Mouse (Mus musculus): ENCODE measurements around the gene Plcb1.
"Not testable (repeated sequence)": the region's sequence is repeated elsewhere in the genome, so short reads cannot be mapped to it uniquely, and the experiment has no call there.

Plcb1 gene

GRCm38 (mm10) chr2:135306472-135306771 lies 520.6 kb downstream of the Plcb1 start:
- in situ Hi-C loops (cut with MboI, MseI), result no loop called here

GRCm38 (mm10) chr2:135307787-135308186 lies 521.9 kb downstream of the Plcb1 start:
- in situ Hi-C loops (cut with MboI, MseI), result no loop called here

- in situ Hi-C loops (cut with MboI, MseI), result no loop called here
Observed at GRCm38 (mm10) chr2:135315980-135316379, 530.1 kb downstream of the Plcb1 start.

DNA sequence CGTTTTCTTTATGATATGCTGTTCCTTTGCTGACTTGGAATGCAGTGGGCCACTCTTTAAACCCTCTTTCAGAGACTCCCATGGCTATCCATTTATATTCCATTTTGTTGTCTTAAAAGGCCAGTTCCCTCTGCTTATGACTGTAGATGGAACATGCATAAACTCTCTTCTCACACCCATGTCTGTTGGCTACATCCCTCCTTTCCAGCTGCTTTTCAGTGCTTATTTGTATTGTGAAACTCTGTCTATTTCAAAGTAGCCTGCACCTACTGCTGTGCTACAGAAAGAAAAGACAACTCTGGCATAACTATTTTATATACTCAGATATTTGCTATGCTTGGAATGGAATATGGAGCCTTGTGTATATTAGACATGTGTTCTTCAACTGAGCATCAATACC lies 532.3 kb downstream of the Plcb1 start:
- in situ Hi-C loops (cut with MboI, MseI), result no loop called here

GRCm38 (mm10) chr2:135323276-135323954 lies 537.5 kb downstream of the Plcb1 start:
- in situ Hi-C loops (cut with MboI, MseI), result loop anchor here (5.0 to 10.0 kb wide), 2 partner anchors 639 to 771 kb away; partner anchors contain the start of gene Hao1

- in situ Hi-C loops (cut with MboI, MseI), result loop anchor here (5.0 to 10.0 kb wide), 2 partner anchors 639 to 772 kb away; partner anchors contain the start of gene Hao1
Observed at GRCm38 (mm10) chr2:135323955-135324302, 538.1 kb downstream of the Plcb1 start.

- in situ Hi-C loops (cut with MboI, MseI), result loop anchor here (10.0 kb wide), 1 partner anchor 644 kb away; no protein-coding TSS in a partner anchor
Observed at GRCm38 (mm10) chr2:135328756-135329155, 542.9 kb downstream of the Plcb1 start.

GRCm38 (mm10) chr2:135329782-135330545 lies 544.1 kb downstream of the Plcb1 start:
- in situ Hi-C loops (cut with MboI, MseI), result loop anchor here (10.0 kb wide), 2 partner anchors 645 to 795 kb away; no protein-coding TSS in a partner anchor

DNA sequence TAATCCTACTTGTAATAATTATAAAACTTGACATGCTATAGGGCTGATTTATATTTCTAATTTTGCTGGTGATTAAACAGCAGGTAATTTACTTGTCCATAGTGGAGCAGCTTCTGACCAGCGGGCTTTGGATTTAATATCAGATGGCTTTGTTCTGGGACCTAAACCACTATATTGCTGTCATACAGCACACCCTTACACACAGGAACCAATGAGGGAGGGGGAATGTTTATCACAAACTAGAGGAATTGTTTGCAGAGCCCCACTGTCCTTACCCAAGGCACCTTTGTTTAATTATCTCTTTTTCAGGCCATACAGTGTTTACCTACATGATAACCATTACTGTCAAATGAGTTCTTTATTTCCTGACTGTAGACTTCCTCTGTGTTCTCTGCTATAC lies 546.0 kb downstream of the Plcb1 start:
- in situ Hi-C loops (cut with MboI, MseI), result loop anchor here (10.0 kb wide), 1 partner anchor 797 kb away; no protein-coding TSS in a partner anchor

DNA sequence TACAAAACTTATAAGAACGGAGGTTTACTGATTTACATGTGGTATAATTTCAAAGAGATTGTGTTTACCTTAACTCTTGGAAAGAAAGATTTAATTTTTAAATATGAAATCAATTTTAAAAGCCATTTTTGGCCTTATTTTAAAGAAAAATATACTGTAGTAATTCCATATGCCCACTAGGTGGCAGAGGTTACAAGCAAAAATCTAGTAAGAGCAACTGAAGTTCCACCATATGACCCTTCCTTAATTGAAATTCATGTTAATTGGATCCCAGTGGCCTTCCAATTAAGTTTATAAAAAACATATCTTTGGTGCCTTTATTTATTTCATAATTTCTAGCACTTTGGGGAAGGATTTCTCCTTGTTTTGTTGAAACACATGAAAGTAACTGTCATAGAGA lies 570.4 kb downstream of the Plcb1 start:
- in situ Hi-C loops (cut with MboI, MseI), result loop anchor here (5.0 kb wide), 1 partner anchor 601 kb away; no protein-coding TSS in a partner anchor

- in situ Hi-C loops (cut with MboI, MseI), result no loop called here
Observed at GRCm38 (mm10) chr2:135361798-135362197, 575.9 kb downstream of the Plcb1 start.

GRCm38 (mm10) chr2:135362948-135363347 lies 577.1 kb downstream of the Plcb1 start:
- in situ Hi-C loops (cut with MboI, MseI), result no loop called here

DNA sequence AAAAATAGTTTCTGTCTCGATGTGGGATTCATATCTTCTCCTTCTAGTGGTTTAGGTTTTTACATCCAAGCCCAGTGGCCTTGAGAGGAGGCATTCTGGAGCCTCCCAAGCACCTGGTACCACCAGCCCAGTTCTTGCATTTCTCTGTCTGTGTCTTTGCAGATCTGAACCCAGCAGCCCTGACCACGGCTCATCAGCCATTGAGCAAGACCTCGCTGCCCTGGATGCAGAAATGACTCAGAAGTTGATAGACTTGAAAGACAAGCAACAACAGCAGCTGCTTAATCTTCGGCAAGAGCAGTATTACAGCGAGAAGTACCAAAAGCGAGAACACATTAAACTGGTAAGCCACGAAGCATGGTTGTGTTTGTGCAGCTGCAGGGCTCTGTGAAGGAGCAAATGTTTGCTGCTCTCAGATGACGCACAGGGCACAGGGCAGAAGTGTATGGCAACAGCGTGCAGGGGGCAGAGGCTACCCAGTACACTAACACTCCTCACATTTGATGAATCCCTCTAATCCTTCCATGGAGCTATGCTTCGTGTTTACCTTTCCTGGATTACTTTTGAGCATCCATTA lies 584.5 kb downstream of the Plcb1 start:
- in situ Hi-C loops (cut with MboI, MseI), result no loop called here

DNA sequence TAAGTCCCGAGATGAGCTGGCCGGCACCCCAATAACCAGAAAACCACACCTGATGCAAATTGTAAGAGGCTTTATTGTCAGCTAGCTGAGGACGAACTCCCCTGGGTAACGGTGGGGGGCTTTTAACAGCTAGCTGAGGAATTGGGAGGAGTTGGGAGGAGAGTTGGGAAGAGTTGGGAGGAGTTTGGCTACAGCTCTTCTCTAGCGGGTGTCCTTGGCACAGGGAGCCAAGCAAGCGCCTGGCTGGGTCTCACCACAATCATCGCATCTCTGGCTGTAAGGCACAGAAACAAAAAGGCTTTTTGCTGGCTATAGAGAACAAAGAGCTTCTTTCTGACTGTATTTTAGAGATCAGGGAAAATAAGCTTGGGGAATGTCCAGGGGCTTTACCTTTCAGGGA lies 594.9 kb downstream of the Plcb1 start:
- in situ Hi-C loops (cut with MboI, MseI), result not testable (repeated sequence)

DNA sequence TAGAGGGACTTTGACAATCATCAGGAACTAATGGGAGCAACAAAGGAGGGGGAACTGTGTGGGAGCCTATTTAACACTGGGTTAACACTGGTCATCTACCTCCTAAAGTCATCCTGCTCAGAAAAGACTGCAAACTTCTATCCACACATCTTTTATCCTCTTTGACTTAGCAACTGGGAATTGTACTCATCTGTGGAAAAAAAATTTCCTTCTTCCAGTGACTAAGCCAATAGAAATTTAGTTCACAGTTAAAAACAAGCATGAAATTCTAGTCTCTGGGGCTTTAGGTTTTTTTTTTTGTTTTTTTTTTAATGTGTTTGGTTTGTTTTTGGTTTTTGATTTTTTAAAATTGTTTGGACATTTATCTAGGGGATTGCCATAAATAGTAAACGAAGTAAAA lies 595.5 kb downstream of the Plcb1 start:
- in situ Hi-C loops (cut with MboI, MseI), result no loop called here

GRCm38 (mm10) chr2:135387990-135388389 lies 602.1 kb downstream of the Plcb1 start:
- in situ Hi-C loops (cut with MboI, MseI), result no loop called here

- in situ Hi-C loops (cut with MboI, MseI), result no loop called here
Observed at GRCm38 (mm10) chr2:135394698-135395097, 608.8 kb downstream of the Plcb1 start.

DNA sequence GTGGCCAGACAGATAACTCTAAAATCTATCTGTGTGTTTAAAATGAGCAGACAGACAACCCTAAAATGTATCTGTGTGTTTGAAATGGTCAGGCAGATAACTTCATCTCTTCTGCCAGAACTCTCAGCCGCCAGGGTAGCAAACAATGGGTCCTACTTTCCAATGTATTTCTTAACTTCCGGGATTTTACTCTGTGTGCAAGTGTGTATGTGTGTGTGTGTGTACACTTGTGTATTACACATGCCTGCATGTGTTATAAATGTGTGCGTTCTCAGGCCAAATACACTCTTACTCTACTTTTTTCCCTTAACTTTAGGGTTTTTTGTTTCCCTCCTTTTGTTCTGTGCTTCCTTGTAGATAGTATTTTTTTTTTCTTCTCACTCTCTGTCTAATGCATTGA lies 610.5 kb downstream of the Plcb1 start:
- in situ Hi-C loops (cut with MboI, MseI), result no loop called here

DNA sequence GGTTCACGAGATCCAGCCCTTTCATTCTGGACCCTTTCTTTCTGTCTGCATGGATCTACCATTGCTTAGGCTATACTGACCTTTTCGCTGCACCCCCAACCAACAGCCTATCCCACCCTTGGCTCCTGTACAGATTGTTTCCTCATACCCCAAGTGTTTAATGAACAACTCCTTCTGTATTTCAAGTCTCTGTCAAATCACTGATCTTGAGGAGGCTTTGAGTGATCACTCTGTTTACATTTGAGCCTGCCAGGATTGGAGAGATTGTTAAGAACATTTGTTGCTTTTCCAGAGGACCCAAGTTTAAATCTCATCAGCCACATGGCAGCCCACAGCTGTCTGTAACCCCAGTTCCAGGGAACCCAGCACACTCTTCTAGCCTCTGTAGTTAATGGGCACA lies 612.1 kb downstream of the Plcb1 start:
- in situ Hi-C loops (cut with MboI, MseI), result no loop called here

GRCm38 (mm10) chr2:135399760-135400159 lies 613.9 kb downstream of the Plcb1 start:
- in situ Hi-C loops (cut with MboI, MseI), result no loop called here

- in situ Hi-C loops (cut with MboI, MseI), result no loop called here
Observed at GRCm38 (mm10) chr2:135402916-135403315, 617.0 kb downstream of the Plcb1 start.

GRCm38 (mm10) chr2:135403344-135403743 lies 617.5 kb downstream of the Plcb1 start:
- in situ Hi-C loops (cut with MboI, MseI), result no loop called here

GRCm38 (mm10) chr2:135404095-135404494 lies 618.2 kb downstream of the Plcb1 start:
- in situ Hi-C loops (cut with MboI, MseI), result no loop called here

Data from regulatory T cell (primary cell).